Mouse (Mus musculus): ENCODE data around the gene Nudt6.

- TF ChIP-seq POLR2A (IDR thresholded peaks at IDR 0.05; ENCODE audit: low read depth, low read length) (no peak), CTCF (conservative IDR thresholded peaks at IDR 0.05; ENCODE audit: insufficient read depth, insufficient read length, low read depth, low read length) (no peak)
These were observed 59.3 kb downstream of the Nudt6 start for GRCm38 (mm10) chr3:37360729-37361128.
